Mouse (Mus musculus) ovary, adult 18-20 months (tissue): ENCODE measurements around the gene Cd70.

ENCODE experiments used
- DNase-seq: peaks from one replicate; pipeline ENCODE4 v3.0.0; 2022; ENCODE audit warnings: low spot score, mixed read lengths

The Cd70 gene

GRCm38 (mm10) chr17:57148994-57149803, at the start of gene Cd70:
Gene Cd70, minus strand, starts transcription at chr17:57149777.
- DNase-seq: no peak

DNA sequence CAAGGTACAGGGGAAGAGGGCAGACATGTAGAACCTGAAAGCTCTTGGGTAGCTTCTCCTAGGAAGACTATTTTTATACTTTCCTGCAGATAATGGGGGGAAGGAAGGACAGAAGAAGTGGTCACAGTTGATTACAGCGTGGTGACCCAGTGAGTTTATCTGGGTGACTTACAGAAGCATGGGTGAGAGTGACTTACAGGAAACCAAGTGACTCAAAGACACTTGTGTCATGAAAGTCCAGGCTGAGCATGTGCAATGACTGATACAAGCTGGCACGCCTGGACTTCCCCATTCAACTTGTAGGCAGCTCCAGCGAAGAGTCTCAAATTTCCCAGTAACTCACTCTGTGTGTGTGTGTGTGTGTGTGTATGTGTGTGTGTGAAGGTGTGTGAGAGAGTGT, 48.7 kb upstream of the Cd70 start:
- DNase-seq: no peak

- DNase-seq: no peak
Measured at GRCm38 (mm10) chr17:57195326-57196010, 45.9 kb upstream of the Cd70 start.

GRCm38 (mm10) chr17:57194771-57195170, 45.2 kb upstream of the Cd70 start:
- no peak for DNase-seq

DNA sequence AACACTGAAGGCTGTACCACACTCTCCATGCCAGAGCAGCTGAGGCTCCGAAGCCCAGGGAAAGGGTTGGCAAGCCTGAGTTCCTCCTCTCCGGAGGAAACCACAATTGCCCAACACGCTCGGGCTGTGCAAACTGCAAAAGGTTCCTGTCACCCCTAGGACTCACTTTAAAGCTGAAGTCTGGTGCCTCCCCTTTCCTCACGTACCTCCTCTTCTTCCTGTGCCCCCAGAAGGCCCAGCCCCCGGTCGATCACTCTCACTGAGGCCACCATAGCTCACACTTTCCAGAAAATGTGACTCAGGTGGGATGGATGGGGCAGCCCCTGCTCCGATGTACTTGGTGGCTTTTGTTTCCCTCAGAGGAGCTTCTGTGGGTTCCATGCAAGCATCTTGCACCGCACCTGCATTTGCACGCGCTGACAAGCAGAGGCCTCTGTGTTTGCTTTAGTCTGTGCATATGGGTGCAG, 44.5 kb upstream of the Cd70 start, which contains the start of gene Tnfsf14:
TSS of gene Tnfsf14 (minus strand) at position 137 of the 467 bp plus-strand sequence.
- DNase-seq: no peak

GRCm38 (mm10) chr17:57188510-57189192, 39.1 kb upstream of the Cd70 start:
- DNase-seq: no peak

DNA sequence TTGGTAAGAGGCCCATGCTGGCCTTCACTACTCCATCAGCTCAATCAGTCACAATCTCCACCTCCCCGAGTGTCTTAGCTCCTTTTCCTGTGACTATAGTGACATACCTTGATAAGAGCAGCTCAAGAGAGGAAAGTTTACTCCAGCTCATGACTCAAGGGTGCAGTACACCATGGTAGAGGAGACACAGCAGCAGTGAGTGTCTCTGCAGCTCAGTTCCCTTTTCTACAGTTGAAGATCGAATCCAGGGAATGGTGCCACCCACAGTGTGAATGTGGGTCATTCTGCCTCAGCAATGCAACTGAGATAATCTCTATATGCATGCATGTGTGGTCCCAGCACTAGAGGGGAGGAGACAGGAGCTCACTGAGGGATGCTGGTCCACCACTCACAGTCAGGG, 36.1 kb upstream of the Cd70 start:
- DNase-seq: no peak

- DNase-seq: no peak
Measured at GRCm38 (mm10) chr17:57182871-57183270, 33.3 kb upstream of the Cd70 start.

DNA sequence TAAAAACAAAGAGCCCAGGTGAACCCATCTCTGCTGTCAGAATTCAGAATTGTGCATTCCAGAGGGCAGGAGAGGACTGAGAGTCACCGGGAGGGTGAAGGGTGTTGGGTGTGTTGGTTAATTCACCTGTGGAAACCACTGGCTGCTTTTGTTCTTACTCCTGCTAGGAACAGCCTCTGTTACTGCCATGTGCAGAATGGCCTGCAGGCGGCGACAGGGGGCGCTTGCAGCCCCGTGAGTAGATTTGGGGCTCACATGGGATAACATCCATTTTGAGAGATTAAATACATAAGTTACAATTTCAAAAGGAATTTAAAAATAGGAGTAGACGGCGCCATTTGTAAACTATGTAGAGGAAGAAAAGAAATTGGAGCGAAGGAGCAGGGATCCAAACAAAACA, 30.8 kb upstream of the Cd70 start:
- no peak for DNase-seq

- no peak for DNase-seq
Measured at GRCm38 (mm10) chr17:57173351-57173750, 23.8 kb upstream of the Cd70 start.

- no peak for DNase-seq
Measured at GRCm38 (mm10) chr17:57172378-57172777, 22.8 kb upstream of the Cd70 start.

DNA sequence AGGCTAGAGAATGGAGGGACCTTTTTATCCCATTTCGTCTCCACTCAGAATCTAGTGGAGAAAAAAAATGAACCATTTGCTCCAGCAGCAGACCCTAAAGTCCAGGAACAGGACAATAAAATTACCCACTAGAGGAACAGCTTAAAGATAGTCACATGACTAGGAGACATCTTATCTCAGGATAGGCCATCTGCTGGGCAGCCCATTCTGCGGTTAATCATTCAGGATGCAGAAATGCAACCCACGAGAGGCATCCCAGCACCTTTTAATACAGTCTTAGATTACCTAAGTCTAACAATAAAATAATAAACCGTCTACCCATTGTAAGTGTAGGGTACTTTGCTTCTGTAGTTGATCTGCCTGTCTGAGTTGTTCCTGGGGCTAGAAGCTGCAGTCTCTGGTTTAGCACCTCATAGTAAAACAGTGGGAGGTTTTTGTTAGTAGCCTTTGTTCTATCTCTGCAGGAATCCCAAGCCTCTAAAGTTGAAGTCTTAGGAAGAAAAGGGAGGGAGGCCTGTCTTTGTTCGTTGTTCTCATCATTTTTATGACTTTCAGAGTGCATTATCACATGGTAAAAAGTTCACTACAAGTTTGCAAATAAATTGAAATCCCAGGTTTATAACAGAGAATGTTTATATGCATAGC, 21.2 kb upstream of the Cd70 start:
- DNase-seq: no peak

DNA sequence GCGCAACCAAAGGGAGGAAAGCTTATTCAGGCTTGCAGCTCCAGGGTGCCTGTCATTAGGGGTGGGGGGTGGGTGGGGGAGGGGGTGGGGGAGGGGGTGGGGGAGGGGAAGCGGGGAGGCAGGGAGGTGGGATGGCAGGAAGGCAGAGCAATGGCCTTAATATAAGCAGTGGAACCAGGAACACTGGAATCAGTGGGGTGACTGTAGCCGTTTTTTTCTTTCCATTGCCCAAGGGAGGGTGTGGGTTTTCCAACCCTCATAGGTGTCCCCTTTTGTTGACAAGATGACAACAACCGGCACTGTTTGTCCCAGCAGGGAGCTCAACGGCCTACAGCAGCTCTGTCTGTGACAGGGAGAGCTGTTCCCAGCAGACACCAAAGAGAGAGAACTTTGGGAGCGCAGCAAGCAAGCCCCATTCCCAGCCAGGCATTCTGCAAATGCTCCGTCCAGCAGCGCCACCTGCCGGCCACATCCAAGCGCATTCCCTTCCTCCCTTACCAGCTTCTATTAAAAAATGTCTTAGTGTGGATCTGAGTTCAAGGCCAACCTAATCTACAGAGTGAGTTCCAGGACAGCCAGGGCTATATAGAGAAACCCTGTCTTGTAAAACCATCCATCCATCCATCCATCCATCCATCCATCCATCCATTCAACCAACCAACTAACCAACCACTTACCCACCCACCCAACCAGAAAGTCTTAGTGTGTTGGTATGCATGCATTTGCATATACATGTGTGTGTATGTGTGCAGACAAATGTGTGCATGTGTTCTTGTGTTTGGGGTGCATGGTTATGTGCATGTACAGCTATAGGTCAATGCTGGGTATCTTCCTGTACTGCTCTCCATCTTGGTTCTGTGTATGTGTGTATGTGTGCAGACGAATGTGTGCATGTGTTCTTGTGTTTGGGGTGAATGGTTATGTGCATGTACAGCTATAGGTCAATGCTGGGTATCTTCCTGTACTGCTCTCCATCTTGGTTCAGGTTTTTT, 17.5 kb upstream of the Cd70 start:
- peak; percentile 37 for DNase-seq

- DNase-seq: no peak
Measured at GRCm38 (mm10) chr17:57153787-57154186, 4.2 kb upstream of the Cd70 start.

GRCm38 (mm10) chr17:57153006-57153405, 3.4 kb upstream of the Cd70 start:
- no peak for DNase-seq

GRCm38 (mm10) chr17:57148343-57148742, 1.2 kb downstream of the Cd70 start:
- no peak for DNase-seq

DNA sequence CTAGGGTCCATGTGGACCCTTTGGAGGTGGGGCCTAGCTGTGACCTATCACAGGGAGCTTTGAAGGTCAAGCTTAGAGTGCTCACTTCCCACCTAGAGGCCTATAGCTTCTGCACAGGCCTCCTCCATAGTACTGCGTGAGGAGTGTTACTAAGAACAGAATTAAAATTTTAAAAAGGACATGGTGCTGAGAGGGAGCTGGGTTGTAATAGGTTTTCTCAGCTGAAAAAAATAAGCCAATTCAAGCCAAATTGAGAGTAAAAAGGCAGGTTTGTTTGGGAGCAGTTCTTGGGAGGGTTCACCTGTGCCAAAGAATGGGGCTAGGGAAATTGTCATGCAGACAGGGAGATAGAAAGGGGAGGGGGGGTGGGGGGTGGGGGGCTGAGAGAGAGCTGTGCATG, 4.5 kb downstream of the Cd70 start:
- DNase-seq: no peak

- DNase-seq: no peak
Measured at GRCm38 (mm10) chr17:57143704-57144103, 5.9 kb downstream of the Cd70 start.

DNA sequence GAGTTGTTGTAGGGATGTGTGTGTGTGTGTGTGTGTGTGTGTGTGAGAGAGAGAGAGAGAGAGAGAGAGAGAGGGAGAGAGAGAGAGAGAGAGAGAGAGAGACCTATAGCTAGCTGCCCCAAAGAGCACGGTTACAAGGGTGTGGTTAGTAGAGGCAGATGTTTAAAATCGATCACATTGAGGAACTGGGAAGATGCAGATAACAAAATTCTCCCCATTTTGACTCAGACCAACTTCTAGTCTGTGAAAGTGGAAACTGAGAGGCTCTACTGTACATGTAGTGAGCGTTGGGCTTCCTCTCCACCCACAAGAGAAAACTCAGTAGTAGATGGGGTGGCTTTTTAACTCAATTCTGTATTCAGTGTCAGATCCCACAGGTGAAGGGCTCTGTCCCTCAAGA, 9.9 kb downstream of the Cd70 start:
- no peak for DNase-seq

DNA sequence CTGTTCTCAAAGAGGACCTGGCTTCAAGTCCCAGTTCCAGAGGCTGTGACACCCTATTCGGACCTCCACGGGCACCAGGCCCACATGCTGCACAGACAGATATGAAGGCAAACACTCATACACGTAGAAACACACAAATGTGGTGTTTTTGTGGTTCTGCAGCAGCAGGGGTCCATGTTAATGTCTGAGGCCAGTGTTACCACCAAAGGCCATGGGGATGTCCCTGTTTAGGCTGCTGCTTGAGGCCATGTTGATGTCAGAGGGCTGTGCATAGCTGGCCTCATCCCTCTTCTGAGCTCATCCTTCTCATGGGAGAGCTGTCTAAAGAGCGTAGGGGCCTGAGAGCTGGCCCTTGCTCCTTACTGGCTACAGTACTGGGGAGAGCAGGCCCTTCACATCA, 10.9 kb downstream of the Cd70 start:
- DNase-seq: no peak

DNA sequence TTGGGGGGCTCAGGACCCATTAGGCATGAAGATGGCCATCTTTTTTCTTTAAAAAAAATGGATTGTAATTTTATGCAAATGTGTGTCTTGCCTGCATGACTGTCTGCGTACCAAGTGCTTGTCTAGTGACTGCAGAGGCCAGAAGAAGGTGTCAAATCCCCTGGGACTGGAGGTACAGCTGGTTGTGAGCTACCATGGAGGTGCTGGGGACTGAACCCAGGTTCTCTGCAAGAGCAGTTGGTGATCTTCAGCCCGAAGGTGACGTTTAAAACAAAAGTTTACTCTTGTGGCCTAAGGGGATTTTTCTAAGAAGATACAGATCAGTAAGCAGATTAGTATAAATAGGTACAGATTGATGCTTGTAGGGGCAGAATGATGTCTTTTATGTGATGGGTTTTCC, 13.9 kb downstream of the Cd70 start:
- no peak for DNase-seq
